Mouse (Mus musculus) kidney, postnatal 0 days (tissue): ENCODE measurements around the gene Znrd1as. TPM values are rescaled to one million over a fixed set of nuclear protein-coding genes. Genes with fewer than 3 reads are reported as not detected.

Source experiments
- ATAC-seq: fragments of 200-750 bp; cut with Nextera tagmentation; replicated peaks from 2 replicates; pipeline ENCODE4 v1.8.0; 2017; ENCODE audit warnings: low read depth, moderate number of reproducible peaks, moderate TSS enrichment, moderate library complexity; ENCODE audit not compliant: low FRiP score
- DNase-seq: peaks from one replicate; pipeline ENCODE4 v3.0.0-alpha.2; 2016; ENCODE audit warnings: low spot score
- H3K27ac ChIP-seq: fragments of 300-500 bp; sonication (generic); 2 replicates; pipeline ENCODE4 v1.5.1; 2014; ENCODE audit warnings: mild to moderate bottlenecking
- H3K27me3 ChIP-seq: fragments of 300-500 bp; sonication (generic); 2 replicates; pipeline ENCODE4 v1.6.1; 2014; ENCODE audit warnings: low read length, mixed read lengths; ENCODE audit not compliant: insufficient read depth
- H3K36me3 ChIP-seq: fragments of 300-500 bp; sonication (generic); 2 replicates; pipeline ENCODE4 v1.6.1; 2014; ENCODE audit warnings: low read length, mixed read lengths; ENCODE audit not compliant: insufficient read depth
- H3K4me1 ChIP-seq: fragments of 300-500 bp; sonication (generic); replicated peaks from 2 replicates; pipeline ENCODE4 v1.6.1; 2014; ENCODE audit warnings: antibody characterized with exemption, low read length, mixed read lengths; ENCODE audit not compliant: insufficient read depth
- H3K4me2 ChIP-seq: fragments of 300-500 bp; sonication (generic); 2 replicates; pipeline ENCODE4 v1.6.1; 2014; ENCODE audit warnings: mild to moderate bottlenecking, low read length, moderate library complexity, mixed read lengths
- H3K4me3 ChIP-seq: fragments of 300-500 bp; sonication (generic); replicated peaks from 2 replicates; pipeline ENCODE4 v1.5.1; 2014; ENCODE audit warnings: low read depth, low read length
- H3K9ac ChIP-seq: fragments of 300-500 bp; sonication (generic); 2 replicates; pipeline ENCODE4 v1.6.1; 2014; ENCODE audit warnings: low read depth, low read length
- H3K9me3 ChIP-seq: fragments of 300-500 bp; sonication (generic); replicated peaks from 2 replicates; pipeline ENCODE4 v1.6.1; 2016; ENCODE audit warnings: low read length, inconsistent platforms, mixed read lengths
- CTCF ChIP-seq: IDR thresholded peaks from 2 replicates; pipeline ENCODE4 v1.5.1; 2016; ENCODE audit warnings: antibody characterized with exemption, low read depth, mild to moderate bottlenecking, moderate library complexity
- WGBS: fragments of 180-500 bp; shearing (Covaris S2); extraction: QIAGEN DNeasy Blood & Tissue Kit; methylation state at CpG from one replicate; pipeline ENCODE4 v1.1.7; 2014; 5-methylcytosine and 5-hydroxymethylcytosine counted together
- polyA plus RNA-seq: library from polyadenylated mRNA; unstranded; fragments of >200 nt; fragmentation: Nextera tagmentation; extraction: Ambion mirVana; gene quantifications from 2 replicates; pipeline ENCODE4 v1.2.1, GENCODE M21; 2015

Znrd1as gene
- polyA plus RNA-seq, 1 experiment from 2014 or later: 7.2 TPM

- TF ChIP-seq CTCF: no peak
- ATAC-seq: no peak
These were observed 20.3 kb upstream of the Znrd1as start for GRCm38 (mm10) chr17:36938056-36938455.

GRCm38 (mm10) chr17:36942391-36942790 is 16.0 kb upstream of the Znrd1as start:
- Histone ChIP-seq H3K36me3 (no peaks in the 10 kb centered on the region), H3K4me3 (0 out of 2 replicates have a peak overlapping the region, but pooled peaks have one; percentile 31), H3K9ac (no peak overlapping the region), H3K27me3 (peaks cover 33% of the 10 kb centered on the region), H3K4me1 (peaks cover 8% of the 10 kb centered on the region), H3K4me2 (peak overlapping the region; percentile 64), H3K9me3 (no peaks in the 10 kb centered on the region), H3K27ac (no peak overlapping the region)
- no peak for DNase-seq
- peak; percentile 58; the same call in 1 of the 2 replicates for ATAC-seq
- WGBS: 47% methylated on average over 10 of the region's 10 CpGs
- no peak for TF ChIP-seq CTCF

More at GRCm38 (mm10) chr17:36938056-36938455, 20.3 kb upstream of the Znrd1as start:
- H3K4me2 ChIP-seq: no peak overlapping the region
- no peak overlapping the region for H3K4me3 ChIP-seq
- peaks cover 2% of the 10 kb centered on the region for H3K4me1 ChIP-seq
- DNase-seq: no peak
- H3K36me3 ChIP-seq: no peaks in the 10 kb centered on the region
- H3K27me3 ChIP-seq: peaks cover 9% of the 10 kb centered on the region
- no peak overlapping the region for H3K27ac ChIP-seq
- no peaks in the 10 kb centered on the region for H3K9me3 ChIP-seq
- 87% methylated on average over 2 of the region's 2 CpGs for WGBS
- H3K9ac ChIP-seq: no peak overlapping the region

- ATAC-seq: peak; percentile 30; the same call in 1 of the 2 replicates
These were observed 15.5 kb upstream of the Znrd1as start, which contains the start of gene Rnf39 for GRCm38 (mm10) chr17:36942791-36943471. TSS of gene Rnf39 (plus strand) at chr17:36942918.

DNA sequence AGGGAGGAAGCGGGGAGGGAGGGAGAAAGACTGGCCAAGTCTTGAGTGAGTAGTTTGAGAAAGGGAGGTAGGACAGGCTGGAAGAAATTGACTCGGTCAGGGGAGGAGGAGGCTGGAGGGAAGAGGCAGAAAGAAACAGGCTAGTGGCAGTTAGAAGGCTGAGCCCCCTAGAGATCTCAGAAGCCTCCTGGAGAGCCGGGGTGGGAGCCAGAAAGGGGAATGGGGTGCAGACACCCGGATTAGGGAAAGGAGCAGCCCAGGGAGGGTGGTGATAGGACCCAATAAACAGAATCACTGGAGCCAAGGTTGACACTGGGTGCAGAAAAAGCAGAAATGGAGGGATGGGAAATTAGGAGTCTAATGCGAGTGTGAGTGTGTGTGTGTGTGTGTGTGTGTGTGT is 14.7 kb upstream of the Znrd1as start:
- Histone ChIP-seq H3K9me3 (no peaks in the 10 kb centered on the region), H3K27me3 (peaks cover 33% of the 10 kb centered on the region), H3K36me3 (0 out of 2 replicates have a peak, but pooled peaks cover 2% of the 10 kb centered on the region), H3K4me2 (0 out of 2 replicates have a peak overlapping the region, but pooled peaks have one; percentile 64), H3K4me1 (peaks cover 8% of the 10 kb centered on the region), H3K27ac (no peak overlapping the region), H3K9ac (no peak overlapping the region), H3K4me3 (no peak overlapping the region)
- no peak for TF ChIP-seq CTCF
- no peak for DNase-seq
- ATAC-seq: no peak
- WGBS: 5% methylated on average over 5 of the region's 5 CpGs

More at GRCm38 (mm10) chr17:36942791-36943471, 15.5 kb upstream of the Znrd1as start, which contains the start of gene Rnf39:
- TF ChIP-seq CTCF: no peak
- no peak within 1 kb of the TSS for H3K27ac ChIP-seq
- H3K9ac ChIP-seq: peak within 1 kb of the TSS; percentile 46; the same call in 1 of the 2 replicates
- H3K4me1 ChIP-seq: peaks cover 8% of the 10 kb centered on the region
- no peaks in the 10 kb centered on the region for H3K9me3 ChIP-seq
- WGBS: 3% methylated on average over 57 of the region's 59 CpGs
- peaks cover 33% of the 10 kb centered on the region for H3K27me3 ChIP-seq
- DNase-seq: no peak
- peak within 1 kb of the TSS; percentile 31 for H3K4me3 ChIP-seq
- H3K36me3 ChIP-seq: no peaks in the 10 kb centered on the region
- peak within 1 kb of the TSS; percentile 64 for H3K4me2 ChIP-seq

- Histone ChIP-seq H3K9me3 (no peaks in the 10 kb centered on the region), H3K27ac (no peak overlapping the region), H3K4me1 (peaks cover 8% of the 10 kb centered on the region), H3K27me3 (peaks cover 33% of the 10 kb centered on the region), H3K36me3 (0 out of 2 replicates have a peak, but pooled peaks cover 2% of the 10 kb centered on the region), H3K9ac (no peak overlapping the region), H3K4me2 (no peak overlapping the region), H3K4me3 (no peak overlapping the region)
- 19% methylated on average over 9 of the region's 9 CpGs for WGBS
- ATAC-seq (no peak), DNase-seq (peak; percentile 14)
- peak; percentile 31; the same call in 1 of the 2 replicates for TF ChIP-seq CTCF
These were observed 14.1 kb upstream of the Znrd1as start for GRCm38 (mm10) chr17:36944121-36944775.
